Mouse (Mus musculus) right cerebral cortex, postnatal 4 days (tissue): Measurements from ENCODE around the gene Fam173b.

Source experiments
- DNase-seq: peaks from one replicate; pipeline ENCODE4 v3.0.0-alpha.2; 2022

The Fam173b gene

DNA sequence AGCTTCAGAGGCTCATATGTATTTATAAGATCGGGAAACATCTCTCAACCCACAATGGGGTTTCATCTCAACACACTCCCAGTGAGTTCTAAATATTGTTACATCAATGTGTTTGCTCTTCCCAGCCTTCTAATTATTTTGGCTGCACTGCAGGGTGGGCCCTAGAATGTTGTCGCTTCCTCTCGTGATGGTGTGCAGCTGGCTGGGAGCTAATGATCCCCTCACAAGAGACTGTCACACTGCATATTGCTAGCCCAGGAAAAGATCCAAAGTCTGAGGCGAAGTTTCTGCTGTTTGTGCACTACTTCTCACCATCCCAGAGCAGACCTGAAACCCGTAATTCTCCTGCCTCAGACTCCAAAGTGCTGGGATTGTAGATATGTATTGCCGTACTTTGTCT lies 45.6 kb downstream of the Fam173b start:
- no peak for DNase-seq

DNA sequence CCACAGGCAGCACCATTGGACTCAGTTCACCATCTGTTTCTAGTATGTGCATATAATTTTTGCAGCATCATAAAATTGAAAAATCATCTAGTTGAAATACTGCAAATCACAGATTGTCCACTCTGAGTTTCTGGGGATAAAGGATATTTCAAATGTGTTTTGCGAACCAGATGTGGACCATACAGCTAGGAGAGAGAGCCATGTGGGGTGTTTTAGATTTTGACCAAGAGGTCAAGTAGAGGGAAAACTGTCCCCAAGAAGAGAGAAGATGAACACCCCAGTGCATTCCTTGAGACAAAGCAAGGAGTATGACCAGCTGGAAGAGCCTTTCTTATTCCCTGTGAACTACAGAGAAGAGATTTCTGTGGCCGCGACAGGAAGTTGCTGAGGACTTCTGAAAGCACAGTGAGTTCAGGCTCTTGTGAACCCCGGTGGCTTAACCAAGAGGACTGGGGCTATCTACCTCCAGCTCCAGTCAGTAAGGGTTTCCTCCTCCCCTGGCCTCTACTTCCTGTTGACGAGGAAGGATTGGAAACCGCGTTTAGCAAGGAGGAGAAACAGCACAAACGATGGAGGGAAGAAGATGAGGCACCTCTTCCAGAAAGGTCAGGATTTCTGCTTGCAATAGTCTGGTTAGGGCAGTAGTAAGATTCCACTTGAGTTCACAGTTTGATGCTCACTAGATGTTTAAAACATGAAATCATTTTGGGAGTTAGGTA lies 46.4 kb downstream of the Fam173b start:
- DNase-seq: no peak

DNA sequence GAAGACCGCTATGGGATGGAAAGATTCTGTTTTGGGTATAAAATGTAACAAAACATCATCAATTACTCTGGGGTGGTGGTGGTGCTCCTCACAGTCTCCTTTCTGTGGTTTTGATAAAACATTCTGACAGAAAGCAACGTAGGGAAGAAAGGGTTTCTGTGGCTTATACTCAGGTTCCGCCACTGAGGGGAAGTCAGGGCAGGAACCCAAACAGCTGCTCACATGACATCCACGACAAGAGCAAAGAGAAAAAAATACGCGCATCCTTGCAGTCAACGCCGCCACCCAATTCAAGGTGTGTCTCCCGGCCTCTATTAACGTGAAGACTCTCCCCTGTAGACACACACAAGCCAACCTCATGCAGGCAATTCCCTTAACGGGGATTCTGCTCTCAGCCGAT lies 48.0 kb downstream of the Fam173b start:
- no peak for DNase-seq

DNA sequence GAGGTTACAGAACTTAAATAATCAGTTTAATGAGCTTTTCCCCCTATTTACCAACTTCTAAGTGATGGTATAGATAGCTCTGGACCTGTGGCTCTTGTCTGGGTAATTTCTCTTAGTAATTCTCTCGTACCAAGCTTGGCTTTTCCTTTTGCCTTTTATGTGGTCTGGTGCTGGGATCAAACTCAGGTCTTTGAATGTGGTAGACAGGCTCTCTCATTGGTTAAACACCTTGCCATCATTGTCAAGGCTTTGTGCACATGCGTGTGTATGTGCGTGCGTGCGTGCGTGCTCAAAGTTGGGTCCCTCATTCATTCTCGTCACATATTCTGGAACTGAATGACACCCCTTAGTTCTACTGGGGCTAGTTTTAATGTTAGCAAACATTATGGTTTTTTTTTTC lies 49.2 kb downstream of the Fam173b start:
- no peak for DNase-seq

DNA sequence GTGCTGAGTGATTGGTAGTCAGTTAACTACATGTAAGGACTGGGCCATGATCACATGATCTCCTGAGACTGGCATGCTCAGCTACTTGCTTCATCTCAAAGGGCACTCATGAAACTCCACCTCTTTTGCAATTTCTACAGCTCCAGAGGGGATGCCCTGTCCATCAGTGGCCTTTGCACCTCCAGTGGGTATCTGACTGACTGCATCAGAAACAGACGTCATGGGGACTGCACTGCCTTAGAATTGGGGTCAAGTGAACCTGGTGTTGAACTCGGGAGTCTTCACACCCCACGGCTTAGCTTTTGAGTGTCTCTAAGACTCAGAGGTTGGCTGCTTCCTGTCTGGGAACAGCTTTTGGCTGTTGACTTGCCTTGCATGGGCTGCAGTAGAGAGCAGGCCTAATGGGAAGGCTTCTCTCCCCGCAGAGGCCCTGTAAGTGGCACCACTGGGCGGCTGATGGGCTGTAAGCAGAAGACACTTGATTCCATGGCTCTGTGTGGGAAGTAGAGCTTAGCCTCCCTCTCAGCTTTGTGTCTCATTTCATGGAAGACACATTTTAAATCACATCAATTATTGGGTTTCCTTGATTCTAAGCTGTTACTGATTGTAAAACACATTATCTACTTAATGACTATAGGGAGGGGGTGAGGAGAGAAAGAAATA lies 58.6 kb downstream of the Fam173b start:
- DNase-seq: no peak

DNA sequence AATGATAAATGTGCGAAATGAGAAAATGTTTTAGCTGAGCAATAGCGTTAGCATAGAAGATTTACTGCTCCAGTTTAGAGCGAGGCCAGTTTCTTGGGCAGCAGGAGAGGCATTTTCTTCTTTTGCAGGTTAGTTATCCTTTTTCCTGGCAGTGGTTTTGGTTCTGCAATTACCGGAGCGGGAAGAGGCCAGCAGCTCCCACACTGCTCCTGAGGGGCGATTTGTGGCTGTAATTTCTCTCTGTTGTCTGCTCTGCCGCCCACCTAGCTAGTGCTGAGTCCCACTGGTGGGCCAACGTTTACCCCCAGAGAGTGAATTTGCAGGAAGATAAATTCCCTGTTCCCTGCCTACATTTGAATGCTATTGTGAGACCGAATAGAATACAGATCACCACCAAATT lies 59.2 kb downstream of the Fam173b start:
- no peak for DNase-seq

DNA sequence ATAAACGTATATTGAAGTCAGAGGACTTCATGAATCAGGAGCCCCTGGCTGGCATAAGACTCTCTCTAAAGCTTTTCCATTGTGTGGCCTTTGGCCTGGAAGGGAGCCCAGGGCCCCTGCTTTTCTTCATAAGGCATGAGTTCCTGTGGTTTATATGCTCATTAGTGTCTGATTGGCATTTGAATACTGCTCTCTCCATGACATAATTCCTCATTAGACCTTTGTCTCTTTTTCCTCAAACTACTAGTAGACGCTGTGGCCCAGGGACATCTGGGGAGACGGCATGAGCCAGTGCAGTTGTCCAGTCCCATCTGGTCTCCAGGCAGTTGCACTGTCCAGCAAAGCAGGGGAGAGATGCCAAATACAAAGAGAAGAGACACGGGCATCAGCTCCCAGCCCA lies 60.1 kb downstream of the Fam173b start:
- DNase-seq: no peak

DNA sequence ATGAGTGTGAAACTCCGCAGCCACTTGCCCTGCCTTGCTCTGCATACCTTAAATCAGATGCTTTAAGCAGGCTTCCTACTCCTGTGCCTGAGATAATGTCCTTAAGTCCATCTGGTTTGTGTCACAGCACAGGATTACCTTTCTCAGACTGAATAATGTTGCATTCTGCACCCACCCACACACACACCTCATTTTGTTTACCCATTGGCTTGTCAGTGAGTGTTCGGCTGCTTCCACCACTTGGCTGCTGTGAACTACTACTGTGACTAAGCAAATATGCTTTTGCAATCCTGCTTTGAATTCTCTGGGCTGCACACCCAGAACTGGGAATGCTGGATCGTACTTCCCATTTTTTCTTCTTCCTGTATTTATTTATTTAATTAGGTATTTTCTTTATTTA lies 61.4 kb downstream of the Fam173b start:
- no peak for DNase-seq
